Mouse (Mus musculus) forebrain, embryonic 13.5 days (tissue): ENCODE data around the gene Afap1. TPM values are rescaled to one million over a fixed set of nuclear protein-coding genes. Genes with fewer than 3 reads are reported as not detected.

Experiments
- ATAC-seq: fragments of 200-750 bp; cut with Nextera tagmentation; 2 replicates; pipeline ENCODE4 v1.8.0; 2017
- H3K27ac ChIP-seq: fragments of 300-500 bp; sonication (generic); 2 replicates; pipeline ENCODE4 v1.5.1; 2015; ENCODE audit warnings: inconsistent platforms, mild to moderate bottlenecking, moderate library complexity
- H3K27me3 ChIP-seq: fragments of 300-500 bp; sonication (generic); 2 replicates; pipeline ENCODE4 v1.6.1; 2015; ENCODE audit warnings: mild to moderate bottlenecking, inconsistent platforms
- H3K36me3 ChIP-seq: fragments of 300-500 bp; sonication (generic); 2 replicates; pipeline ENCODE4 v1.6.1; 2015; ENCODE audit warnings: mild to moderate bottlenecking, inconsistent platforms; ENCODE audit not compliant: poor library complexity, severe bottlenecking
- H3K4me1 ChIP-seq: fragments of 300-500 bp; sonication (generic); 2 replicates; pipeline ENCODE4 v1.6.1; 2015; ENCODE audit warnings: inconsistent platforms
- H3K4me2 ChIP-seq: fragments of 300-500 bp; sonication (generic); 2 replicates; pipeline ENCODE4 v1.6.1; 2015; ENCODE audit warnings: inconsistent platforms, mild to moderate bottlenecking, moderate library complexity
- H3K4me3 ChIP-seq: fragments of 300-500 bp; sonication (generic); 2 replicates; pipeline ENCODE4 v1.5.1; 2015; ENCODE audit warnings: mild to moderate bottlenecking, inconsistent platforms
- H3K9ac ChIP-seq: fragments of 300-500 bp; sonication (generic); 2 replicates; pipeline ENCODE4 v1.6.1; 2015; ENCODE audit warnings: mild to moderate bottlenecking, inconsistent platforms
- H3K9me3 ChIP-seq: fragments of 300-500 bp; sonication (generic); replicated peaks from 2 replicates; pipeline ENCODE4 v1.6.1; 2016; ENCODE audit warnings: inconsistent platforms
- WGBS: fragments of 180-500 bp; shearing (Covaris S2); methylation state at CpG from one replicate; pipeline ENCODE4 v1.1.7; 2015; 5-methylcytosine and 5-hydroxymethylcytosine counted together
- polyA plus RNA-seq: library from polyadenylated mRNA; unstranded; fragments of >200 nt; fragmentation: Nextera tagmentation; extraction: Ambion mirVana; gene quantifications from 2 replicates; pipeline ENCODE4 v1.2.1, GENCODE M21; 2015

Afap1 gene
- polyA plus RNA-seq, 1 experiment from 2014 or later = 38.5 TPM

GRCm38 (mm10) chr5:35884262-35884661, 8.9 kb upstream of the Afap1 start:
- no peak overlapping the region for H3K4me2 ChIP-seq
- H3K27ac ChIP-seq = no peak overlapping the region
- no peak overlapping the region for H3K4me3 ChIP-seq
- H3K9ac ChIP-seq = no peak overlapping the region
- 0 out of 2 replicates have a peak, but pooled peaks have one; percentile 31 for ATAC-seq
- peaks cover 13% of the 10 kb centered on the region for H3K4me1 ChIP-seq
- no peaks in the 10 kb centered on the region for H3K36me3 ChIP-seq
- no peaks in the 10 kb centered on the region for H3K27me3 ChIP-seq
- WGBS = 39% methylated on average over 11 of the region's 11 CpGs
- H3K9me3 ChIP-seq = no peaks in the 10 kb centered on the region

- 93% methylated on average over 5 of the region's 5 CpGs for WGBS
- Histone ChIP-seq H3K27ac (no peak overlapping the region), H3K36me3 (no peaks in the 10 kb centered on the region), H3K9ac (no peak overlapping the region), H3K4me2 (no peak overlapping the region), H3K27me3 (no peaks in the 10 kb centered on the region), H3K4me1 (peaks cover 10% of the 10 kb centered on the region), H3K9me3 (no peaks in the 10 kb centered on the region), H3K4me3 (no peak overlapping the region)
- no peak for ATAC-seq
These were observed 8.4 kb upstream of the Afap1 start for GRCm38 (mm10) chr5:35884689-35885088.

- H3K27ac ChIP-seq = no peak overlapping the region
- H3K27me3 ChIP-seq = no peaks in the 10 kb centered on the region
- H3K4me2 ChIP-seq = no peak overlapping the region
- H3K36me3 ChIP-seq = no peaks in the 10 kb centered on the region
- no peak overlapping the region for H3K9ac ChIP-seq
- peaks cover 6% of the 10 kb centered on the region; the same call in 1 of the 2 replicates for H3K4me1 ChIP-seq
- no peak overlapping the region for H3K4me3 ChIP-seq
- 51% methylated on average over 9 of the region's 9 CpGs for WGBS
- no peaks in the 10 kb centered on the region for H3K9me3 ChIP-seq
- no peak for ATAC-seq
These were observed 4.2 kb upstream of the Afap1 start for GRCm38 (mm10) chr5:35888959-35889358.

GRCm38 (mm10) chr5:35889641-35890040, 3.5 kb upstream of the Afap1 start:
- no peaks in the 10 kb centered on the region for H3K27me3 ChIP-seq
- 12% methylated on average over 2 of the region's 2 CpGs for WGBS
- no peak overlapping the region for H3K9ac ChIP-seq
- H3K4me2 ChIP-seq = no peak overlapping the region
- H3K9me3 ChIP-seq = no peaks in the 10 kb centered on the region
- peaks cover 11% of the 10 kb centered on the region for H3K4me1 ChIP-seq
- no peaks in the 10 kb centered on the region for H3K36me3 ChIP-seq
- no peak overlapping the region for H3K27ac ChIP-seq
- ATAC-seq = no peak
- H3K4me3 ChIP-seq = no peak overlapping the region

GRCm38 (mm10) chr5:35890985-35891730, 2.0 kb upstream of the Afap1 start:
- 92% methylated on average over 13 of the region's 13 CpGs for WGBS
- H3K27ac ChIP-seq = no peak overlapping the region
- H3K36me3 ChIP-seq = no peaks in the 10 kb centered on the region
- no peak for ATAC-seq
- H3K9ac ChIP-seq = no peak overlapping the region
- H3K4me2 ChIP-seq = no peak overlapping the region
- H3K4me3 ChIP-seq = no peak overlapping the region
- peaks cover 26% of the 10 kb centered on the region for H3K4me1 ChIP-seq
- H3K27me3 ChIP-seq = no peaks in the 10 kb centered on the region
- H3K9me3 ChIP-seq = no peaks in the 10 kb centered on the region

- Histone ChIP-seq H3K4me2 (no peak overlapping the region), H3K9ac (no peak overlapping the region), H3K36me3 (no peaks in the 10 kb centered on the region), H3K9me3 (no peaks in the 10 kb centered on the region), H3K27me3 (no peaks in the 10 kb centered on the region), H3K27ac (no peak overlapping the region), H3K4me3 (no peak overlapping the region), H3K4me1 (peaks cover 38% of the 10 kb centered on the region)
- no peak for ATAC-seq
- 87% methylated on average over 3 of the region's 3 CpGs for WGBS
These were observed 756 bp upstream of the Afap1 start for GRCm38 (mm10) chr5:35892363-35892762.

GRCm38 (mm10) chr5:35893805-35894260, 714 bp downstream of the Afap1 start:
- Histone ChIP-seq H3K4me2 (peak overlapping the region; percentile 84), H3K9me3 (no peaks in the 10 kb centered on the region), H3K36me3 (no peaks in the 10 kb centered on the region), H3K4me1 (peaks cover 52% of the 10 kb centered on the region), H3K4me3 (peak overlapping the region; percentile 62), H3K27ac (peak overlapping the region; percentile 41; the same call in 1 of the 2 replicates), H3K9ac (peak overlapping the region; percentile 87), H3K27me3 (no peaks in the 10 kb centered on the region)
- peak; percentile 25; the same call in 1 of the 2 replicates for ATAC-seq
- 0% methylated on average over 21 of the region's 21 CpGs for WGBS

- no peak for ATAC-seq
- 0 out of 2 replicates have a peak overlapping the region, but pooled peaks have one; percentile 41 for H3K27ac ChIP-seq
These were observed 1.4 kb downstream of the Afap1 start for GRCm38 (mm10) chr5:35894295-35895047.

GRCm38 (mm10) chr5:35895926-35896325, 2.8 kb downstream of the Afap1 start:
- no peaks in the 10 kb centered on the region for H3K9me3 ChIP-seq
- ATAC-seq = no peak
- no peak overlapping the region for H3K9ac ChIP-seq
- H3K4me2 ChIP-seq = peak overlapping the region; percentile 84
- H3K4me3 ChIP-seq = no peak overlapping the region
- H3K4me1 ChIP-seq = peaks cover 66% of the 10 kb centered on the region
- no peaks in the 10 kb centered on the region for H3K27me3 ChIP-seq
- no peak overlapping the region for H3K27ac ChIP-seq
- H3K36me3 ChIP-seq = no peaks in the 10 kb centered on the region
- WGBS = 95% methylated on average over 4 of the region's 4 CpGs

More at GRCm38 (mm10) chr5:35894295-35895047, 1.4 kb downstream of the Afap1 start:
- Histone ChIP-seq H3K27me3 (no peaks in the 10 kb centered on the region), H3K9ac (peak overlapping the region; percentile 87), H3K4me3 (peak overlapping the region; percentile 62), H3K4me2 (peak overlapping the region; percentile 84), H3K36me3 (no peaks in the 10 kb centered on the region), H3K9me3 (no peaks in the 10 kb centered on the region), H3K4me1 (peaks cover 53% of the 10 kb centered on the region)
- 9% methylated on average over 30 of the region's 30 CpGs for WGBS

GRCm38 (mm10) chr5:35896556-35896955, 3.4 kb downstream of the Afap1 start:
- ATAC-seq = no peak
- H3K27me3 ChIP-seq = no peaks in the 10 kb centered on the region
- WGBS = 56% methylated on average over 4 of the region's 4 CpGs
- H3K4me2 ChIP-seq = peak overlapping the region; percentile 84
- H3K27ac ChIP-seq = peak overlapping the region; percentile 31; the same call in 1 of the 2 replicates
- H3K4me1 ChIP-seq = peaks cover 72% of the 10 kb centered on the region
- H3K9me3 ChIP-seq = no peaks in the 10 kb centered on the region
- no peak overlapping the region for H3K4me3 ChIP-seq
- no peaks in the 10 kb centered on the region for H3K36me3 ChIP-seq
- no peak overlapping the region for H3K9ac ChIP-seq

GRCm38 (mm10) chr5:35897147-35897546, 4.0 kb downstream of the Afap1 start:
- Histone ChIP-seq H3K27ac (0 out of 2 replicates have a peak overlapping the region, but pooled peaks have one; percentile 31), H3K4me3 (no peak overlapping the region), H3K36me3 (no peaks in the 10 kb centered on the region), H3K4me1 (peaks cover 72% of the 10 kb centered on the region), H3K27me3 (no peaks in the 10 kb centered on the region), H3K9ac (no peak overlapping the region), H3K4me2 (peak overlapping the region; percentile 84), H3K9me3 (no peaks in the 10 kb centered on the region)
- ATAC-seq = no peak
- 79% methylated on average over 4 of the region's 4 CpGs for WGBS

GRCm38 (mm10) chr5:35898114-35898513, 5.0 kb downstream of the Afap1 start:
- no peak for ATAC-seq
- Histone ChIP-seq H3K36me3 (no peaks in the 10 kb centered on the region), H3K27ac (no peak overlapping the region), H3K9ac (no peak overlapping the region), H3K4me2 (no peak overlapping the region), H3K4me3 (no peak overlapping the region), H3K9me3 (no peaks in the 10 kb centered on the region), H3K4me1 (peaks cover 69% of the 10 kb centered on the region), H3K27me3 (no peaks in the 10 kb centered on the region)
- 81% methylated on average over 4 of the region's 4 CpGs for WGBS
